Mouse (Mus musculus): ENCODE measurements at regions not wholly inside any gene's neighbourhood (a gene's known extent, or its start where the extent isn't known, plus 50 kb on each side); places are given as distances from the start of the nearest gene placed in this dataset.

- no peaks in the 10 kb centered on the region for H3K27me3 ChIP-seq (ENCODE audit: control insufficient read depth, insufficient read depth, low read length)
- H3K4me2 ChIP-seq (ENCODE audit: low read depth): no peak overlapping the region
- ATAC-seq (ENCODE audit: insufficient read depth): no peak
- no peak overlapping the region for H3K27ac ChIP-seq
- H3K9me3 ChIP-seq (ENCODE audit: control insufficient read depth, low read length): no peaks in the 10 kb centered on the region
- no peaks in the 10 kb centered on the region for H3K4me1 ChIP-seq (replicated peaks; ENCODE audit: control insufficient read depth in 2 of 2, insufficient read depth in 2 of 2, low read length in 1 of 2)
- H3K36me3 ChIP-seq (replicated peaks; ENCODE audit: control insufficient read depth, insufficient read depth, low read depth): no peaks in the 10 kb centered on the region
- H3K4me3 ChIP-seq (ENCODE audit: insufficient read depth in 1 of 2, low read depth in 2 of 2, low read length in 2 of 2): no peak overlapping the region
- 51% methylated on average over 5 of the region's 5 CpGs for WGBS (ENCODE audit: insufficient replicate concordance)
- TF ChIP-seq CTCF (IDR thresholded peaks at IDR 0.05; ENCODE audit: low read depth) (no peak), EP300 (IDR thresholded peaks at IDR 0.05; ENCODE audit: low read depth) (no peak)
- H3K9ac ChIP-seq (replicated peaks): no peak overlapping the region
- no peak for DNase-seq (ENCODE audit: low read depth in 3 of 3, low spot score in 3 of 3)
Observed at GRCm38 (mm10) chr16:73424851-73425250, 986.8 kb downstream of the Robo2 start.

- no peaks in the 10 kb centered on the region for H3K27me3 ChIP-seq (ENCODE audit: control insufficient read depth, insufficient read depth, low read length)
- no peaks in the 10 kb centered on the region for H3K9me3 ChIP-seq (ENCODE audit: control insufficient read depth, low read length)
- no peak overlapping the region for H3K4me2 ChIP-seq (ENCODE audit: low read depth)
- no peaks in the 10 kb centered on the region for H3K36me3 ChIP-seq (replicated peaks; ENCODE audit: control insufficient read depth, insufficient read depth, low read depth)
- H3K4me3 ChIP-seq (ENCODE audit: insufficient read depth in 1 of 2, low read depth in 2 of 2, low read length in 2 of 2): no peak overlapping the region
- DNase-seq (ENCODE audit: low read depth in 3 of 3, low spot score in 3 of 3): no peak
- WGBS (ENCODE audit: insufficient replicate concordance): 61% methylated on average over 2 of the region's 2 CpGs
- ATAC-seq (ENCODE audit: insufficient read depth): no peak
- no peak for TF ChIP-seq EP300 (IDR thresholded peaks at IDR 0.05; ENCODE audit: low read depth)
- no peak for TF ChIP-seq CTCF (IDR thresholded peaks at IDR 0.05; ENCODE audit: low read depth)
- H3K9ac ChIP-seq (replicated peaks): no peak overlapping the region
- no peak overlapping the region for H3K27ac ChIP-seq
- no peaks in the 10 kb centered on the region for H3K4me1 ChIP-seq (replicated peaks; ENCODE audit: control insufficient read depth in 2 of 2, insufficient read depth in 2 of 2, low read length in 1 of 2)
Observed at GRCm38 (mm10) chr16:73424311-73424710, 987.3 kb downstream of the Robo2 start.

GRCm38 (mm10) chr16:73404509-73404908 is 1007.1 kb downstream of the Robo2 start:
- Histone ChIP-seq H3K9me3 (ENCODE audit: control insufficient read depth, low read length) (no peaks in the 10 kb centered on the region), H3K4me2 (ENCODE audit: low read depth) (no peak overlapping the region), H3K27me3 (ENCODE audit: control insufficient read depth, insufficient read depth, low read length) (no peaks in the 10 kb centered on the region), H3K36me3 (replicated peaks; ENCODE audit: control insufficient read depth, insufficient read depth, low read depth) (no peaks in the 10 kb centered on the region), H3K27ac (no peak overlapping the region), H3K9ac (replicated peaks) (no peak overlapping the region), H3K4me3 (ENCODE audit: insufficient read depth in 1 of 2, low read depth in 2 of 2, low read length in 2 of 2) (no peak overlapping the region), H3K4me1 (replicated peaks; ENCODE audit: control insufficient read depth in 2 of 2, insufficient read depth in 2 of 2, low read length in 1 of 2) (no peaks in the 10 kb centered on the region)
- DNase-seq (ENCODE audit: low read depth in 3 of 3, low spot score in 3 of 3): no peak
- no peak for ATAC-seq (ENCODE audit: insufficient read depth)
- WGBS (ENCODE audit: insufficient replicate concordance): 38% methylated on average over 3 of the region's 3 CpGs
- TF ChIP-seq CTCF (IDR thresholded peaks at IDR 0.05; ENCODE audit: low read depth): no peak
- TF ChIP-seq EP300 (IDR thresholded peaks at IDR 0.05; ENCODE audit: low read depth): no peak

- ATAC-seq (ENCODE audit: insufficient read depth): no peak
- no peak for DNase-seq (ENCODE audit: low read depth in 3 of 3, low spot score in 3 of 3)
- Histone ChIP-seq H3K27me3 (ENCODE audit: control insufficient read depth, insufficient read depth, low read length) (no peaks in the 10 kb centered on the region), H3K9ac (replicated peaks) (no peak overlapping the region), H3K36me3 (replicated peaks; ENCODE audit: control insufficient read depth, insufficient read depth, low read depth) (no peaks in the 10 kb centered on the region), H3K9me3 (ENCODE audit: control insufficient read depth, low read length) (no peaks in the 10 kb centered on the region), H3K4me1 (replicated peaks; ENCODE audit: control insufficient read depth in 2 of 2, insufficient read depth in 2 of 2, low read length in 1 of 2) (no peaks in the 10 kb centered on the region), H3K4me2 (ENCODE audit: low read depth) (no peak overlapping the region), H3K4me3 (ENCODE audit: insufficient read depth in 1 of 2, low read depth in 2 of 2, low read length in 2 of 2) (no peak overlapping the region), H3K27ac (no peak overlapping the region)
- 64% methylated on average over 3 of the region's 3 CpGs for WGBS (ENCODE audit: insufficient replicate concordance)
- TF ChIP-seq EP300 (IDR thresholded peaks at IDR 0.05; ENCODE audit: low read depth) (no peak), CTCF (IDR thresholded peaks at IDR 0.05; ENCODE audit: low read depth) (no peak)
Observed at GRCm38 (mm10) chr16:73404099-73404498, 1007.5 kb downstream of the Robo2 start.

GRCm38 (mm10) chr16:73379056-73379455 is 1032.6 kb downstream of the Robo2 start:
- no peak overlapping the region for H3K27ac ChIP-seq
- no peak overlapping the region for H3K4me2 ChIP-seq (ENCODE audit: low read depth)
- no peak for TF ChIP-seq CTCF (IDR thresholded peaks at IDR 0.05; ENCODE audit: low read depth)
- no peak for TF ChIP-seq EP300 (IDR thresholded peaks at IDR 0.05; ENCODE audit: low read depth)
- H3K36me3 ChIP-seq (replicated peaks; ENCODE audit: control insufficient read depth, insufficient read depth, low read depth): no peaks in the 10 kb centered on the region
- 50% methylated on average over 2 of the region's 2 CpGs for WGBS (ENCODE audit: insufficient replicate concordance)
- DNase-seq (ENCODE audit: low read depth in 3 of 3, low spot score in 3 of 3) (no peak), ATAC-seq (ENCODE audit: insufficient read depth) (no peak)
- no peaks in the 10 kb centered on the region for H3K4me1 ChIP-seq (replicated peaks; ENCODE audit: control insufficient read depth in 2 of 2, insufficient read depth in 2 of 2, low read length in 1 of 2)
- H3K9me3 ChIP-seq (ENCODE audit: control insufficient read depth, low read length): no peaks in the 10 kb centered on the region
- no peaks in the 10 kb centered on the region for H3K27me3 ChIP-seq (ENCODE audit: control insufficient read depth, insufficient read depth, low read length)
- H3K9ac ChIP-seq (replicated peaks): no peak overlapping the region
- H3K4me3 ChIP-seq (ENCODE audit: insufficient read depth in 1 of 2, low read depth in 2 of 2, low read length in 2 of 2): no peak overlapping the region

Measured in liver, embryonic 14.5 days (tissue).